Mouse (Mus musculus): ENCODE results near the gene Sh3bgrl2. TPM values are rescaled to one million over a fixed set of nuclear protein-coding genes. Genes with fewer than 3 reads are reported as not detected.

The Sh3bgrl2 gene
- polyA plus RNA-seq, 1 experiment from 2014 or later, result 17.3 TPM

GRCm38 (mm10) chr9:83615912-83616585 lies 67.9 kb downstream of the Sh3bgrl2 start:
- DNase-seq (ENCODE audit: low spot score) (peak; percentile 67), ATAC-seq (peak; percentile 82)
- peak overlapping the region; percentile 12; the same call in 1 of the 2 replicates for H3K4me2 ChIP-seq (replicated peaks; ENCODE audit: low read depth, low read length)
- H3K27me3 ChIP-seq (replicated peaks; ENCODE audit: insufficient read depth, low read length), result no peaks in the 10 kb centered on the region
- no peak overlapping the region for H3K4me3 ChIP-seq (ENCODE audit: low read depth, low read length)
- TF ChIP-seq CTCF (IDR thresholded peaks at IDR 0.05) (no peak), EP300 (IDR thresholded peaks at IDR 0.05) (no peak)
- WGBS, result 12% methylated on average over 6 of the region's 6 CpGs
- no peaks in the 10 kb centered on the region for H3K36me3 ChIP-seq (ENCODE audit: insufficient read depth, low read length)
- H3K4me1 ChIP-seq (ENCODE audit: insufficient read depth, low read depth, low read length), result no peaks in the 10 kb centered on the region
- H3K9ac ChIP-seq (replicated peaks; ENCODE audit: low read depth), result no peak overlapping the region
- no peaks in the 10 kb centered on the region for H3K9me3 ChIP-seq (ENCODE audit: low read length)
- H3K27ac ChIP-seq (ENCODE audit: low read length), result no peak overlapping the region

DNA sequence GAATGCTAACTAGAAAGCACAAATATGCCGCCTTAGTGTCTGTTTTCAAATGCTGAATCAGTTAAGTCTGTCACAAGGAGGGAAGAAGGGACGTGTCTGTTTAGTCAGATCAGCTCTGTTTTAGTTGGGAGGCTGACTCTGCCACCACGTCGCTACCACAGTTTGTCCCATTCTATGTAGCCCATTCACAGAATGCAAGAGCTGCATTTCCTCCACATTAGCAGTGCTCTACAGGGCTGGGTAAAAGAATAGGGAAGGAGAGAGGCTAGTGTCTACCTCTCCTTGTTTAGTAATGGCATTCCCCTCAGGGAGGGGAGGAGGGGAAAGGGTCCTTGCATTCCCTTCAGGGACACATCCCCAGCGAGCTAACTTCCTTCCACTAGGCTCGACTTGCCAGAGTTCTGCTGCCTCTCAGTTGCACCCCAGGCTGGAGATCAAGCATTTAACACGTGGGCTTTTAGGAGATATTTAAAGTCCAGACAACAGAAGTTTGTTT lies 68.5 kb downstream of the Sh3bgrl2 start:
- no peak overlapping the region for H3K4me3 ChIP-seq (ENCODE audit: low read depth, low read length)
- H3K4me2 ChIP-seq (replicated peaks; ENCODE audit: low read depth, low read length), result peak overlapping the region; percentile 12; the same call in 1 of the 2 replicates
- ATAC-seq (peak; percentile 28), DNase-seq (ENCODE audit: low spot score) (no peak)
- no peaks in the 10 kb centered on the region for H3K9me3 ChIP-seq (ENCODE audit: low read length)
- H3K4me1 ChIP-seq (ENCODE audit: insufficient read depth, low read depth, low read length), result no peaks in the 10 kb centered on the region
- no peaks in the 10 kb centered on the region for H3K36me3 ChIP-seq (ENCODE audit: insufficient read depth, low read length)
- no peaks in the 10 kb centered on the region for H3K27me3 ChIP-seq (replicated peaks; ENCODE audit: insufficient read depth, low read length)
- H3K27ac ChIP-seq (ENCODE audit: low read length), result no peak overlapping the region
- 7% methylated on average over 7 of the region's 7 CpGs for WGBS
- no peak for TF ChIP-seq CTCF (IDR thresholded peaks at IDR 0.05)
- no peak overlapping the region for H3K9ac ChIP-seq (replicated peaks; ENCODE audit: low read depth)

GRCm38 (mm10) chr9:83623455-83623854 lies 75.3 kb downstream of the Sh3bgrl2 start:
- Histone ChIP-seq H3K4me1 (ENCODE audit: insufficient read depth, low read depth, low read length) (no peaks in the 10 kb centered on the region), H3K27ac (ENCODE audit: low read length) (no peak overlapping the region), H3K9ac (replicated peaks; ENCODE audit: low read depth) (no peak overlapping the region), H3K9me3 (ENCODE audit: low read length) (no peaks in the 10 kb centered on the region), H3K4me2 (replicated peaks; ENCODE audit: low read depth, low read length) (no peak overlapping the region), H3K27me3 (replicated peaks; ENCODE audit: insufficient read depth, low read length) (no peaks in the 10 kb centered on the region), H3K4me3 (ENCODE audit: low read depth, low read length) (no peak overlapping the region), H3K36me3 (ENCODE audit: insufficient read depth, low read length) (no peaks in the 10 kb centered on the region)
- ATAC-seq, result no peak
- TF ChIP-seq EP300 (IDR thresholded peaks at IDR 0.05) (no peak), CTCF (IDR thresholded peaks at IDR 0.05) (no peak)
- WGBS, result 67% methylated on average over 6 of the region's 6 CpGs
- no peak for DNase-seq (ENCODE audit: low spot score)

- no peak for ATAC-seq
- H3K4me1 ChIP-seq (ENCODE audit: insufficient read depth, low read depth, low read length), result no peaks in the 10 kb centered on the region
- no peaks in the 10 kb centered on the region for H3K9me3 ChIP-seq (ENCODE audit: low read length)
- no peaks in the 10 kb centered on the region for H3K27me3 ChIP-seq (replicated peaks; ENCODE audit: insufficient read depth, low read length)
- 63% methylated on average over 5 of the region's 5 CpGs for WGBS
- DNase-seq (ENCODE audit: low spot score), result no peak
- no peak overlapping the region for H3K4me2 ChIP-seq (replicated peaks; ENCODE audit: low read depth, low read length)
- no peak overlapping the region for H3K27ac ChIP-seq (ENCODE audit: low read length)
- TF ChIP-seq CTCF (IDR thresholded peaks at IDR 0.05) (no peak), EP300 (IDR thresholded peaks at IDR 0.05) (no peak)
- H3K36me3 ChIP-seq (ENCODE audit: insufficient read depth, low read length), result no peaks in the 10 kb centered on the region
- no peak overlapping the region for H3K9ac ChIP-seq (replicated peaks; ENCODE audit: low read depth)
- H3K4me3 ChIP-seq (ENCODE audit: low read depth, low read length), result no peak overlapping the region
Observed at GRCm38 (mm10) chr9:83624193-83624592, 76.1 kb downstream of the Sh3bgrl2 start.

DNA sequence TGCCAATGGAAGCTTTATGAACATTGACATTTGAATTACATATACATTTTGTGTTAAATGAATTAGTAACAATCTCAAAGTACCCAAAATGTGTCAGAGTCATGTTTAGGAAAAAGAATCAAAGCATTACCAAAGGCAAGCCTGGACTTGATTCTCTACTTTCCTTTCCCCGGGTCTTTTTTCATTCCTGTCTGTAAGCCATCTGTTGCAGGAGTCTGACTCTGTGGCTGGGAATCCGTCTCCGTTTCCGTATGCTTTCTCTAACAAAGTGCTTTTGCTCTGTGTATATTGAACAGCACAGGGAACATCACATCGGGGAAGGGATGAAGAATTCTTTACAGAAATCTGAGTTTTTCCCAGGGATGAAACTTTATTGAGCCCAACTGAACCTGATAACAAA lies 77.0 kb downstream of the Sh3bgrl2 start:
- no peaks in the 10 kb centered on the region for H3K4me1 ChIP-seq (ENCODE audit: insufficient read depth, low read depth, low read length)
- no peaks in the 10 kb centered on the region for H3K9me3 ChIP-seq (ENCODE audit: low read length)
- no peak for DNase-seq (ENCODE audit: low spot score)
- WGBS, result 77% methylated on average over 5 of the region's 5 CpGs
- no peak overlapping the region for H3K27ac ChIP-seq (ENCODE audit: low read length)
- no peak for ATAC-seq
- H3K4me2 ChIP-seq (replicated peaks; ENCODE audit: low read depth, low read length), result no peak overlapping the region
- H3K4me3 ChIP-seq (ENCODE audit: low read depth, low read length), result no peak overlapping the region
- H3K9ac ChIP-seq (replicated peaks; ENCODE audit: low read depth), result no peak overlapping the region
- H3K36me3 ChIP-seq (ENCODE audit: insufficient read depth, low read length), result no peaks in the 10 kb centered on the region
- TF ChIP-seq EP300 (IDR thresholded peaks at IDR 0.05) (no peak), CTCF (IDR thresholded peaks at IDR 0.05) (no peak)
- no peaks in the 10 kb centered on the region for H3K27me3 ChIP-seq (replicated peaks; ENCODE audit: insufficient read depth, low read length)

GRCm38 (mm10) chr9:83628669-83629612 lies 80.8 kb downstream of the Sh3bgrl2 start:
- no peak overlapping the region for H3K9ac ChIP-seq (replicated peaks; ENCODE audit: low read depth)
- H3K4me3 ChIP-seq (ENCODE audit: low read depth, low read length), result no peak overlapping the region
- DNase-seq (ENCODE audit: low spot score) (no peak), ATAC-seq (no peak)
- H3K27me3 ChIP-seq (replicated peaks; ENCODE audit: insufficient read depth, low read length), result no peaks in the 10 kb centered on the region
- no peaks in the 10 kb centered on the region for H3K4me1 ChIP-seq (ENCODE audit: insufficient read depth, low read depth, low read length)
- no peak overlapping the region for H3K4me2 ChIP-seq (replicated peaks; ENCODE audit: low read depth, low read length)
- TF ChIP-seq EP300 (IDR thresholded peaks at IDR 0.05) (no peak), CTCF (IDR thresholded peaks at IDR 0.05) (no peak)
- no peak overlapping the region for H3K27ac ChIP-seq (ENCODE audit: low read length)
- 43% methylated on average over 19 of the region's 19 CpGs for WGBS
- H3K9me3 ChIP-seq (ENCODE audit: low read length), result no peaks in the 10 kb centered on the region
- no peaks in the 10 kb centered on the region for H3K36me3 ChIP-seq (ENCODE audit: insufficient read depth, low read length)
